Mouse (Mus musculus) stomach, embryonic 16.5 days (tissue): Measurements from ENCODE around the gene Hnf1b. TPM values are rescaled to one million over a fixed set of nuclear protein-coding genes. Genes with fewer than 3 reads are reported as not detected.

ENCODE experiments used
- ATAC-seq: fragments of 200-750 bp; cut with Nextera tagmentation; 2 replicates; pipeline ENCODE4 v1.8.0; 2017; ENCODE audit warnings: moderate number of reproducible peaks, moderate TSS enrichment; ENCODE audit not compliant: insufficient read depth, low FRiP score
- H3K27ac ChIP-seq: fragments of 300-500 bp; sonication (generic); 2 replicates; pipeline ENCODE4 v1.5.1; 2014; ENCODE audit warnings: low read length
- H3K27me3 ChIP-seq: fragments of 300-500 bp; sonication (generic); 2 replicates; pipeline ENCODE4 v1.6.1; 2014; ENCODE audit warnings: low read length, control low read depth, mixed read lengths; ENCODE audit not compliant: control insufficient read depth, insufficient read depth
- H3K36me3 ChIP-seq: fragments of 300-500 bp; sonication (generic); 2 replicates; pipeline ENCODE4 v1.6.1; 2014; ENCODE audit warnings: low read length; ENCODE audit not compliant: control insufficient read depth, insufficient read depth
- H3K4me1 ChIP-seq: fragments of 300-500 bp; sonication (generic); 2 replicates; pipeline ENCODE4 v1.6.1; 2014; ENCODE audit warnings: low read length, control low read depth, mixed read lengths; ENCODE audit not compliant: control insufficient read depth, insufficient read depth
- H3K4me2 ChIP-seq: fragments of 300-500 bp; sonication (generic); 2 replicates; pipeline ENCODE4 v1.6.1; 2014; ENCODE audit warnings: low read depth, low read length, mixed read lengths
- H3K4me3 ChIP-seq: fragments of 300-500 bp; sonication (generic); replicated peaks from 2 replicates; pipeline ENCODE4 v1.5.1; 2014; ENCODE audit warnings: mild to moderate bottlenecking, low read length
- H3K9ac ChIP-seq: fragments of 300-500 bp; sonication (generic); 2 replicates; pipeline ENCODE4 v1.6.1; 2014; ENCODE audit warnings: low read length
- H3K9me3 ChIP-seq: fragments of 300-500 bp; sonication (generic); replicated peaks from 2 replicates; pipeline ENCODE4 v1.6.1; 2016; ENCODE audit warnings: low read length, control low read depth; ENCODE audit not compliant: control insufficient read depth
- WGBS: fragments of 180-500 bp; shearing (Covaris S2); extraction: QIAGEN DNeasy Blood & Tissue Kit; methylation state at CpG from one replicate; pipeline ENCODE4 v1.1.7; 2014; 5-methylcytosine and 5-hydroxymethylcytosine counted together
- polyA plus RNA-seq: library from polyadenylated mRNA; unstranded; fragments of >200 nt; fragmentation: Nextera tagmentation; extraction: Ambion mirVana; gene quantifications from 2 replicates; pipeline ENCODE4 v1.2.1, GENCODE M21; 2015

Hnf1b gene
- polyA plus RNA-seq = 5.6 and 6.9 TPM in 2 replicates

GRCm38 (mm10) chr11:83849529-83850335 lies at the start of gene Hnf1b:
TSS of gene Hnf1b (plus strand) at chr11:83850063.
- no peaks in the 10 kb centered on the region for H3K4me1 ChIP-seq
- no peaks in the 10 kb centered on the region for H3K9me3 ChIP-seq
- H3K27ac ChIP-seq = peak within 1 kb of the TSS; percentile 87
- H3K4me2 ChIP-seq = peak within 1 kb of the TSS; percentile 53
- WGBS = 3% methylated on average over 34 of the region's 36 CpGs
- H3K36me3 ChIP-seq = no peaks in the 10 kb centered on the region
- ATAC-seq = no peak; the same call in 1 of the 2 replicates
- peaks cover 21% of the 10 kb centered on the region for H3K27me3 ChIP-seq
- peak within 1 kb of the TSS; percentile 72 for H3K9ac ChIP-seq
- H3K4me3 ChIP-seq = peak within 1 kb of the TSS; percentile 43

GRCm38 (mm10) chr11:83802166-83802565 lies 47.7 kb upstream of the Hnf1b start:
- 66% methylated on average over 8 of the region's 8 CpGs for WGBS
- H3K27ac ChIP-seq = no peak overlapping the region
- H3K27me3 ChIP-seq = no peaks in the 10 kb centered on the region
- H3K4me3 ChIP-seq = no peak overlapping the region
- no peaks in the 10 kb centered on the region for H3K4me1 ChIP-seq
- no peak for ATAC-seq
- H3K9ac ChIP-seq = no peak overlapping the region
- no peaks in the 10 kb centered on the region for H3K36me3 ChIP-seq
- H3K4me2 ChIP-seq = no peak overlapping the region
- H3K9me3 ChIP-seq = no peaks in the 10 kb centered on the region

GRCm38 (mm10) chr11:83802581-83802980 lies 47.3 kb upstream of the Hnf1b start:
- H3K27ac ChIP-seq = no peak overlapping the region
- ATAC-seq = no peak
- no peak overlapping the region for H3K4me3 ChIP-seq
- 87% methylated on average over 4 of the region's 4 CpGs for WGBS
- H3K9me3 ChIP-seq = no peaks in the 10 kb centered on the region
- H3K36me3 ChIP-seq = no peaks in the 10 kb centered on the region
- H3K4me1 ChIP-seq = no peaks in the 10 kb centered on the region
- H3K4me2 ChIP-seq = no peak overlapping the region
- no peak overlapping the region for H3K9ac ChIP-seq
- no peaks in the 10 kb centered on the region for H3K27me3 ChIP-seq

- Histone ChIP-seq H3K9me3 (no peaks in the 10 kb centered on the region), H3K4me1 (no peaks in the 10 kb centered on the region), H3K9ac (no peak overlapping the region), H3K4me2 (no peak overlapping the region), H3K36me3 (no peaks in the 10 kb centered on the region), H3K27ac (no peak overlapping the region), H3K4me3 (no peak overlapping the region), H3K27me3 (no peaks in the 10 kb centered on the region)
- no peak for ATAC-seq
- 85% methylated on average over 8 of the region's 8 CpGs for WGBS
These were observed 39.4 kb upstream of the Hnf1b start for GRCm38 (mm10) chr11:83810441-83810840.

GRCm38 (mm10) chr11:83815191-83815590 lies 34.7 kb upstream of the Hnf1b start:
- H3K4me2 ChIP-seq = no peak overlapping the region
- no peak overlapping the region for H3K27ac ChIP-seq
- H3K36me3 ChIP-seq = no peaks in the 10 kb centered on the region
- no peak for ATAC-seq
- no peak overlapping the region for H3K9ac ChIP-seq
- no peaks in the 10 kb centered on the region for H3K27me3 ChIP-seq
- 71% methylated on average over 5 of the region's 5 CpGs for WGBS
- H3K9me3 ChIP-seq = no peaks in the 10 kb centered on the region
- H3K4me3 ChIP-seq = no peak overlapping the region
- no peaks in the 10 kb centered on the region; the same call in 1 of the 2 replicates for H3K4me1 ChIP-seq

- Histone ChIP-seq H3K9me3 (no peaks in the 10 kb centered on the region), H3K4me1 (no peaks in the 10 kb centered on the region; the same call in 1 of the 2 replicates), H3K9ac (no peak overlapping the region), H3K27me3 (no peaks in the 10 kb centered on the region), H3K27ac (no peak overlapping the region), H3K4me3 (no peak overlapping the region), H3K36me3 (no peaks in the 10 kb centered on the region), H3K4me2 (no peak overlapping the region)
- no peak for ATAC-seq
- WGBS = 7% methylated on average over 9 of the region's 9 CpGs
These were observed 34.2 kb upstream of the Hnf1b start for GRCm38 (mm10) chr11:83815628-83816027.

GRCm38 (mm10) chr11:83817048-83817447 lies 32.8 kb upstream of the Hnf1b start:
- H3K9me3 ChIP-seq = no peaks in the 10 kb centered on the region
- ATAC-seq = no peak
- H3K27ac ChIP-seq = no peak overlapping the region
- H3K4me3 ChIP-seq = no peak overlapping the region
- H3K4me1 ChIP-seq = no peaks in the 10 kb centered on the region; the same call in 1 of the 2 replicates
- no peak overlapping the region for H3K4me2 ChIP-seq
- H3K9ac ChIP-seq = no peak overlapping the region
- WGBS = 71% methylated on average over 6 of the region's 6 CpGs
- H3K36me3 ChIP-seq = no peaks in the 10 kb centered on the region
- H3K27me3 ChIP-seq = no peaks in the 10 kb centered on the region

GRCm38 (mm10) chr11:83817994-83818393 lies 31.9 kb upstream of the Hnf1b start:
- H3K4me2 ChIP-seq = no peak overlapping the region
- ATAC-seq = no peak; the same call in 1 of the 2 replicates

GRCm38 (mm10) chr11:83818591-83819127 lies 31.2 kb upstream of the Hnf1b start:
- Histone ChIP-seq H3K27ac (no peak overlapping the region), H3K9ac (no peak overlapping the region), H3K36me3 (no peaks in the 10 kb centered on the region), H3K4me2 (no peak overlapping the region), H3K4me1 (no peaks in the 10 kb centered on the region; the same call in 1 of the 2 replicates), H3K27me3 (no peaks in the 10 kb centered on the region), H3K4me3 (no peak overlapping the region), H3K9me3 (no peaks in the 10 kb centered on the region)
- WGBS = 50% methylated on average over 9 of the region's 9 CpGs
- no peak for ATAC-seq

More at GRCm38 (mm10) chr11:83817994-83818393, 31.9 kb upstream of the Hnf1b start:
- H3K9me3 ChIP-seq = no peaks in the 10 kb centered on the region
- no peak overlapping the region for H3K9ac ChIP-seq
- no peak overlapping the region for H3K27ac ChIP-seq
- H3K36me3 ChIP-seq = no peaks in the 10 kb centered on the region
- H3K4me1 ChIP-seq = no peaks in the 10 kb centered on the region; the same call in 1 of the 2 replicates
- H3K27me3 ChIP-seq = no peaks in the 10 kb centered on the region
- no peak overlapping the region for H3K4me3 ChIP-seq
- 51% methylated on average over 4 of the region's 4 CpGs for WGBS
